Mouse (Mus musculus): ENCODE data around the gene Atg10.

Atg10 gene

GRCm38 (mm10) chr13:91175347-91175746 lies 48.4 kb downstream of the Atg10 start:
- no peak for DNase-seq (ENCODE audit: low read depth)

GRCm38 (mm10) chr13:91171766-91172491 lies 51.8 kb downstream of the Atg10 start:
- no peak for DNase-seq (ENCODE audit: low read depth)

GRCm38 (mm10) chr13:91171205-91171604 lies 52.6 kb downstream of the Atg10 start:
- no peak for DNase-seq (ENCODE audit: low read depth)

GRCm38 (mm10) chr13:91169529-91170319 lies 54.0 kb downstream of the Atg10 start:
- DNase-seq (ENCODE audit: low read depth) = peak; percentile 29

GRCm38 (mm10) chr13:91168486-91168885 lies 55.3 kb downstream of the Atg10 start:
- peak; percentile 7 for DNase-seq (ENCODE audit: low read depth)

- DNase-seq (ENCODE audit: low read depth) = no peak
Measured at GRCm38 (mm10) chr13:91167561-91167960, 56.2 kb downstream of the Atg10 start.

- DNase-seq (ENCODE audit: low read depth) = no peak
Measured at GRCm38 (mm10) chr13:91166286-91166685, 57.5 kb downstream of the Atg10 start.

GRCm38 (mm10) chr13:91165200-91165599 lies 58.6 kb downstream of the Atg10 start:
- no peak for DNase-seq (ENCODE audit: low read depth)

GRCm38 (mm10) chr13:91163292-91163691 lies 60.5 kb downstream of the Atg10 start:
- DNase-seq (ENCODE audit: low read depth) = no peak

- DNase-seq (ENCODE audit: low read depth) = no peak
Measured at GRCm38 (mm10) chr13:91162452-91162851, 61.3 kb downstream of the Atg10 start.

GRCm38 (mm10) chr13:91160616-91161015 lies 63.2 kb downstream of the Atg10 start:
- DNase-seq (ENCODE audit: low read depth) = no peak

GRCm38 (mm10) chr13:91159881-91160280 lies 63.9 kb downstream of the Atg10 start:
- no peak for DNase-seq (ENCODE audit: low read depth)

GRCm38 (mm10) chr13:91157941-91158340 lies 65.8 kb downstream of the Atg10 start:
- DNase-seq (ENCODE audit: low read depth) = no peak

- no peak for DNase-seq (ENCODE audit: low read depth)
Measured at GRCm38 (mm10) chr13:91157429-91157828, 66.3 kb downstream of the Atg10 start.

- DNase-seq (ENCODE audit: low read depth) = no peak
Measured at GRCm38 (mm10) chr13:91156949-91157348, 66.8 kb downstream of the Atg10 start.

- no peak for DNase-seq (ENCODE audit: low read depth)
Measured at GRCm38 (mm10) chr13:91156308-91156707, 67.5 kb downstream of the Atg10 start.

- no peak for DNase-seq (ENCODE audit: low read depth)
Measured at GRCm38 (mm10) chr13:91155429-91156207, 68.2 kb downstream of the Atg10 start.

GRCm38 (mm10) chr13:91154622-91155021 lies 69.1 kb downstream of the Atg10 start:
- DNase-seq (ENCODE audit: low read depth) = no peak

- no peak for DNase-seq (ENCODE audit: low read depth)
Measured at GRCm38 (mm10) chr13:91136337-91136736, 87.4 kb downstream of the Atg10 start.

GRCm38 (mm10) chr13:91133334-91133890 lies 90.4 kb downstream of the Atg10 start:
- DNase-seq (ENCODE audit: low read depth) = peak; percentile 34

- DNase-seq (ENCODE audit: low read depth) = no peak
Measured at GRCm38 (mm10) chr13:91129071-91129470, 94.7 kb downstream of the Atg10 start.

GRCm38 (mm10) chr13:91128581-91128980 lies 95.2 kb downstream of the Atg10 start:
- DNase-seq (ENCODE audit: low read depth) = no peak

Measured in naive thymus-derived CD4-positive, alpha-beta T cell, adult 2 months (primary cell).